Mouse (Mus musculus): ENCODE data around the gene Itpripl2. TPM values are rescaled to one million over a fixed set of nuclear protein-coding genes. Genes with fewer than 3 reads are reported as not detected.
A peak's percentile ranks its signal among the peaks of the same experiment; 100 is the strongest.

Gene Itpripl2
- total RNA-seq, 2 experiments from 2014 or later, result 17.3 to 18.7 TPM

DNA sequence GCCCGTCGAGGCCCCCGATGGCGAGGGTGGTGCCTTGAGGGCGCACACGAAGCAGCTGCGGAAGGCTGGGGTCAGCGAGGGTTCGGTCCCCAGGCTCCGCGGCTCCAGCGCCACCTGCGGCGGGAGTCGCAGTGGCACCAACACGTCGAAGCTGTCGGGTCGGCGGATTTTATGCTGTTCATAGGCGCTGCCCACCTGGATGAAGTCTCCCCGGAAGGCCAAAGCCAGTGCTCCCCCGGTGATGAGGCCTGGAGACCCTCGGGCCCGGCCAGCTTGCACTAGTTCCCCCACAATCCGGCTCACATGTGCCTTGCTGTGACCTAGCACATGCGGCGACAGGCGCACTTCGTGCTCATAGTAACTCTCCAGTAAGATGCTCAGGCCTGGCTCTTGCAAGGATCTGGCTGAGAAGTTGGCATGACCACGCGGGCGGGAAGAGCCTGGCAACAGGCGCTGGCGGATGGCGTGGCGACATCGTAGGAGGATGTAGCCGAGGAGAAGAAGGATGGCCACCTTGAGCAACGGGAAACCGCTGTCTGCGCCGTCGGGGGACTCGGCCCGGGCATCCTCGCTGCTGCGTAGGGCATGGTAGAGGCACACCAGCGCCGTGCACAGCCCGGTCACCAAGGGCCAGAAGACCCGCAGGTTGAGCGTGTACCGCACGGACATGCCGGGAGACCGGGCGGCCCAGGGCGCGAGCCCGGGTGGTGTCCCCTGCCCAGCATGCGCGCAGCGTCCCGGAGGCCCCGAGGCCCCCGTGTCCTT lies 927 bp downstream of the Itpripl2 start:
- intact Hi-C loops (cut with DNase I; ENCODE audit: low total_unique reads), result no loop called here
- peak; percentile 40 for DNase-seq

DNA sequence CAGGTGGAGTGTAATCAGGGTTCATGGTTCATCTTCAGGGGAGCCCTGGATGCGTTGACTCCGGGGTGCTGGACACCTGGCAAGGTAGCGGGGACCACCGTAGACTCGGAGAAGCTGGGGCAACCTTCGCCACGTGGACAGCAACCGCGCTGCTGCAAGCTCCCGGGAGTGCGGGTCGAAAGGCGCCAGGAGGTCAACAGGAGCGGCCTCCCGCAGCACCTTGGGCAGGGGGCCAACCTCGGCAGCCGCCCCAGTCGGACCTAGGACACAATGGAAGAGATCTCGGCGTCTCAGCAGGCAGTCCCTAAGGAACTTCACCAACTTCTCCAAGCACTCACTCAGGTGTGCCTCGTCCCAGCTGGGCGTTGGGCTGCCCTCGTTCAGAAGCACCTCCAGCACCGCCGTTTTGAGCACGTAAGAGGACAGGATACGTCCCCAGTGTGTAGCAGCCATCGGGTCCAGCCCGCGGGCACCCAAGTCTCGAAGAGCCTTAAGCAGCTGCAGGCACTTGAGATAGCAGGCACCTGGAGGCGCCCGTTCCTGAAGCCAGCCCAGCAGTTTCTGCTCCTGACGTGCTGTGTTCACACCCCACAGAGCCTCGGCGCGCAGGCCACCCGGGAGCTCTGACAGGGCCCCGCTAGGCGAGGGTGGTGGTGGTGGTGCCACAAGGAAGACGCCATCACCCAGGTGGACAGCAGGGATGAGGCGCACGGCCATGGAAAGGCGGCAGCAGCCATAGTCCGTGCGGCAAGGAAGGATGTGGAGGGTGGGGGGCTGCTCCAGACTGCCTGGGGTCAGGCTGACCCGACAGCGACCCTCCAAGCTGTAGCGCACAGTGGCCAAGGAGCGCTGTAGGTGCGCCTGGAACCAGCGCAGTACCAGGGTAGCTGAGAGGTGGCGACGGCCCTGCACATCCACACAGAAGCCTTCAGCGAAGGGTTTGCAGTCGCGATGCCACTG lies 1.8 kb downstream of the Itpripl2 start:
- peak; percentile 38 for DNase-seq
- intact Hi-C loops (cut with DNase I; ENCODE audit: low total_unique reads), result no loop called here

DNA sequence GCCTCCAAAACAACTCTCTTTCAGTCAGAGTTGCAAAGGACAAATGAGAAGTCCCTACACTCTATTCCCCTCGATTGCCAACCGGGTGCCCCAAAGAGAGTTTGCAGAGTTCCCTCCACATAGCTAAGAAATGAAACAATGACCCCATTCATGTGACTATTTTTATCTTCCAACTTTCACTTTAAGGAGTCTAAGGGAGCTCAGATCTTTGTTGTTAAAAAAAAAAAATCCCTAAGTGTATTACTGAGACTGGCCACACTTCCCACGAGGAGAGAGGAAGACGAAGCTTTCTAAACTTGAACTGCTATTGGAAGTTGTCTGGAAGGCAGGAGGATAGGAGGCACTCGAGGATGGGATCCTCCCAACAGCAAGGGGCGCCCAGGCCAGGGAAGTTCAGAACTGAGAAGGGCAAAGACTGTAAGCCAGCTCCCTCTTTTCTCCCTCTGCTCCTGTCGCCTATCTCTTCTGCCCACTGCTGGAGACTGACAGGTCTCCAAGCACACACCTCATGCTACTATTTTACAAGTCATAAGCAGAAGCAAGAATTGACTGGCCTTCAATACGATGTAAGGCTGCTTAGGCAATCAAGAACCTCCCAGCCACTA lies 3.6 kb downstream of the Itpripl2 start:
- no peak for DNase-seq
- intact Hi-C loops (cut with DNase I; ENCODE audit: low total_unique reads), result no loop called here

DNA sequence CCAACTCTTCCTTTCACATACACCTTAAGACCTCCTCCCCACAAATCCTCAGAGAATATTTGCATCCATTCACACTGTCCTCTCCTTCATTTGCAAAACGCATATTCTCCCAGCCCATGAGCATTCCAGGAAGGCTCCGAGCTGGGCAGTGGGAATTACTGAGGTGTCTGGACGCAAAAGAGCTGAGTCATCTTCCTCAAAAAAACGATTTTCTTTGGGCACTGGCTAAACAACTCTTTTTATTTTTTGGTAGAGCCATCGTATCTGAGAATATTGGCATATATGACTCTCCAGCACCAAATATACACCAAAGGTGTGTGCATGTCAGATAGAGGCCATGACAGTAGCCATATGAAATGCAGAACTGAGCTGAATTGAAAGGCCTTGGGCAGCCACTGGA lies 4.9 kb downstream of the Itpripl2 start:
- DNase-seq, result no peak
- intact Hi-C loops (cut with DNase I; ENCODE audit: low total_unique reads), result no loop called here

DNA sequence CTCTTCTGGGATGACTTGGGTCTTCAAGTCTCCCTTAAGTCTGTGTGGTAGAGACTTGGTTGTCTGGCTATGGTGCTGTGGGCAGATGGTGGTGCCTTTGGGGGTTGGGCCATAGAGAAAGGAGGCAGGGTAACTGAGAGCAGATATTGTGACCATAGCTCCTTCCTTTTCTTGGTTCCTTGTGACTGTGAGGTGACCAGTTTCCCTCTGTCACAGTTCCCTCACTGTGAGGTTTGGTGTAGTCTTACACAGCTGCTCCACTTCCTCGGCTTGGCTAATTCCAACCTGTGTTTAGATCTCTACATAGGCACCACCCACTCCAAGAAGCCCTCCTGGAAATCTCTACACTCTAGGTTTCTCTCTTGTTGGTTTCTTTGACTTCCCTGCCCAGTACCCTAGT lies 7.8 kb downstream of the Itpripl2 start:
- intact Hi-C loops (cut with DNase I; ENCODE audit: low total_unique reads), result no loop called here
- DNase-seq, result no peak

DNA sequence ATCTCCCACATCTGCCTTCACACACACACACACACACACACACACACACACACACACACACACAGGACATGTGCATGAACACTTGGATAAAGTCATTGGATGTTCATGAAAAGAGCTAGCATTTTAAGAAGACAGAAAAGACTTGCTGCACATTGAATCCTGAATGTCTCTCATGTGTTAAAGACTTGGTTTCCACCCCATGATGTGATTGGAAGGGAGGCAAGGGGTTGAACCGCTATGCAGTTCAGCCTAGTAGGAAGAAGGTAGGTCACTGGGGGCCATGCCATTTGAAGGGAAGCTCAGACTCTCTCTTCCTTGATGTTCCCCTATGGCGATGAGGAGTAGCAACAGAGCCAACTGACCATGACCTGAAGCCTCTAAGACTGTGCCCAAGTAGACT lies 9.8 kb downstream of the Itpripl2 start:
- intact Hi-C loops (cut with DNase I; ENCODE audit: low total_unique reads), result no loop called here
- no peak for DNase-seq

DNA sequence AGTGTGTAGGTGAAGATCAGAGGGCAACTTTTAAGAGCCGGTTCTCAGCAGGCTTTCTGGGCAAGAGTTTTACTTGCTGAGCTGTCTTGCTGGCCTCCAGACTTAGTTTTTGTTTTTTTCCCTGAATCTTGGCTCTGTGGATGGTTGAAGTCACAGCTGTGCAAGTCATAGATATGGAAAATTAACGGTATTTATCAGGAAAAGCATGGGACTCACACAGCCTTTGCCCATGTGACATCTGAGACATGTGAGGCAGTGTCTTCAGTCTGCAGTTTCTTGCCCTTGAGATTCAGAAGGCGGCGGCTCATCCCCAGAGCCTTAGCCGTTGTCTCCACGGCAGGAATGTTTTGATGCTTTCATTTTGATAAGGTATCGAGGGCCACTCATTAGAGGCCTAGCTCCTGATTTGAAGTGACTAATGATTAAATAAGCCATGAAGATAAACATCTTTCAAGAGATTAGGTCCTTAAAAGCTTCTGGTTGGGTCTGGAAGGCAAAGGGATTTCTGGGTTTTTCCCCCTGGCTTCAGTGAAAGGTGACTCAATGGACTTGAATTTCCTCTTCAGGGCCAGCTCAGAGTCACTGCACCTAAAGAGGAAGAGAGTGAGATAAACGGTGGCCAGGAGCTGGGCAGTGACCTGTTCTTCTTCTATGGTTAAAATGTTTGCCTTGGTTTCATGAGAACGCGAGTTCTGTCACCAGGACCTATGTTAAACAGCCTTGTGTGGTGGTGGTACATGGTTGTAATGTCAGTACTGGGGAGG lies 10.5 kb downstream of the Itpripl2 start:
- DNase-seq, result no peak
- intact Hi-C loops (cut with DNase I; ENCODE audit: low total_unique reads), result no loop called here

DNA sequence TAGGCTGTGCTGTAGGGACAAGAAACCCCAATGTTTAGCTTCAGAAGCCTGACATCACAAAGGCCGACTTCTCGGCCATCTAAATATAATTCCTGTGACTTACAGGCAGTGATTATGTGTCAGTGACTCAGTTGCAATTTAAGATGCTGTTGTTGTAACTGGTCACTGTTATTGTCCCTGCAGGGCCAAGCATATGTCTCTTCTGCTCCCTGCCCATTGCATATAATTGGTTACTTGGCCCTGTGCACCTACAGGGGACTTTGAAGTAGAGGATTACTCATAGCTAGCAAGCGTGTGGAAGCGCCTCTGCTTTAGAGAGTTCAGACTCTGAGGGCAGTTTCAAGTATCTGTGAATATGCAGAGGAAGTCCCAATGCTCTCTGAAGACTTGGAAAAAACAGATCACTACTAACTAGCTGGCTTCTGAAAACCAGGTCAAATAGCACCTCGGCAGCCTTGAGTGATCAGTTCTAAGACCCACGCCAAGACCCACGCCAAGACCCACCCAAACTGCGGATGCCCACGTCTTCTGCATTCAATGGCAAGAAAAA lies 11.5 kb downstream of the Itpripl2 start:
- DNase-seq, result no peak
- intact Hi-C loops (cut with DNase I; ENCODE audit: low total_unique reads), result no loop called here

DNA sequence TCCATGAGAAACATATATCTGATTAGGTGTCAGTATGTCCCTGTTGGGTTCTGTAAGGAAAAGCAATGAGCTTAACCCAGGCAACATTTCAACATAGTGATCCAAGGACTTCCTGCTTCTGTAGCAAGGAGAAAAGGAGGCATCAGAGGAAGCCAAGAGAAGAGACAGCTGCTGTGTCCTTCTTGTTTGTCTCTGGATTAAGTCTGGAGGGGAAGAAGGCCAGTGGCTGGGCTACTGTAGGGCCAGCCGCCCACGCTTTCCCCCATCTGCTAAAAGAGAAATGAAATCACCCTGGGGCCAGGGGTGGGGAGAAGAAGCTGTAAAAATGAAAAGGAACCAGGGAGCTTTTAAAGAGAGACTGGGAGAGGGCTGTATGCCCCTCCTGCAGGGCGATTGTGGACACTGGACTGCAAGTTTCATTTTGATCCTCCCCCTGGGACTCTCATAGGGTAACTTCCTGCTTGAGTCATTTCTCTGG lies 12.9 kb downstream of the Itpripl2 start:
- DNase-seq, result peak; percentile 77
- intact Hi-C loops (cut with DNase I; ENCODE audit: low total_unique reads), result no loop called here

DNA sequence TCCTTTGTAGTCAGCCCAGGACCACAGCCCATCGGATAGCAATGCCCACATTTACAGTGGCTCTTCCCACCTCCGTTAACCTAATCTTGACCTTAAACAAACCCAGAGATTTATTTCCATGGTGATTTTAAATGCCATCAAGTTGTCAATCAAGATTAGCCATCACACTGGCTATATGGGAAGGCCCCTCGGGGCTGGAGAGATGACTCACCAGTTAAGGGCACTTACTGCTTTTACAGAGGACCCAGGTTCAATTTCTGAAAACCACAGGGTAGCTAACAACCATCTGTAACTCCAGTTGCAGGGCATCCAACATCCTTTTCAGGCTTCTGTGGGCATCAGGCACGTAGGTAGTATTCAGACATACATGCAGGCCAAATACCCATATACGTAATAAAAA lies 15.3 kb downstream of the Itpripl2 start:
- DNase-seq, result no peak
- intact Hi-C loops (cut with DNase I; ENCODE audit: low total_unique reads), result no loop called here

DNA sequence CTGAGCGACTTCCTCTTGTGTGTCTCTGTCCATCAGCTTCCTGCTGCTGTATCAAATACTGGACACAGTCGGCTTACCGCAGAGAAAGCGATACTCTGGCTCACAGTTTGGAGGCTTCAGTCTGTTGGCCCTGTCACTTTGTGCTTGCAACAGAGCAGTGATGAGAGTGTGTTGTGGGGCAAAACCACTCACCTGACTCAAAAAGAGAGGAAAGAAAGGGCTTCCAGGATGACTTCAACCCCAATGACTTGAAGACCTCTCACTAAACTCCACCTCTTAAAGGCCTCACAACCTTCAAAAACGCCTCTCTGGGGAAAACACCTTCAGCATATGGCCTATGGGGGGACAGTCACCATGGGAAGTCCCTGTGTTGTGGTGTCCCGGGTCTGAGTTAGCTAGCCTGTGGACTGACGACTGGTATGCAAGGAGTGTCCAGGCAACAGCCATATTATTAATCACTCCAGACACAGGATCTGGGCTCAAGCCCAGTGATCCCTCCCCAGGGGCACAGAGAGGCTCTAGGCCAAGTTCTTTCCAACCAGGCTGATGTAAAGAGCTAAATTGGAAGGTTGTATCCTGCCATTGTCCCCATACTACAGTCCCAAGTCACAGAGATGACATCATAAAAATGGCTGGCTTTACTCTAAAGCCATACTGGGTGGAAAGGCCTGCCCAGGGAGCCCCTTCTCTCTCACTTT lies 16.6 kb downstream of the Itpripl2 start:
- intact Hi-C loops (cut with DNase I; ENCODE audit: low total_unique reads), result no loop called here
- peak; percentile 49 for DNase-seq

DNA sequence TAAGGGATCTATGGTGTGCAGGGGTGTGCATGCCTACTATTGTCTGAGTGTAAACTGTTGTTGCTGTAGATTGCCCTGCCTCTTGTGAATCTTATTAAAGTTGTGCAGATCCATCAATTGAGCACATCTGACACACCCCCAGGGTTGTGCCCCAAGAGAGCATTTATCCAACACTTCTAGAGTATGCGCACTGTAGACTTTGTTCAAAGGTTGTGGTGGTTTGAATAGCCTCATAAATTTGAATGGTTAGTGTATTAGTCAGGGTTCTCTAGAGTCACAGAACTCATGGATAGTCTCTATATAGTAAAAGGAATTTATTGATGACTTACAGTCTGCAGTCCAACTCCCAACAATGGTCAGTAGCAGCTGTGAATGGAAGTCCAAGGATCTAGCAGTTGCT lies 18.9 kb downstream of the Itpripl2 start:
- no peak for DNase-seq
- intact Hi-C loops (cut with DNase I; ENCODE audit: low total_unique reads), result no loop called here

DNA sequence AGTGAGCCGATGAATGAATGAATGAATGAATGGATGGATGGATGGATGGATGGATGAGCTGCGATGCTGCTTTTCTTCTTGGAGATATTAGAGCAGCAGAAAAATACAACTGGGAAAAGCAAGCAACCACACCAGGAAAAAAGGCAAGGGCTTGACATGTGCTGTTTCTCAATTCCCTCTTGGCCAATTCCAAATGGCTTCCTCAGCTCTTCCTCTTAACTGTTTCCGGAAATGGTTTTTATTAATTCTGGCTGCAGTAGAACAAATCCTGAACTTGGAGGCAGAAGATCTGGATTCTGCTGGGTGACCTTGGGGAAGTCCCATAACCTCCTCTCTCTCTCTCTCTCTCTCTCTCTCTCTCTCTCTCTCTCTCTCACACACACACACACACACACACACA lies 23.7 kb downstream of the Itpripl2 start:
- DNase-seq, result no peak
- intact Hi-C loops (cut with DNase I; ENCODE audit: low total_unique reads), result no loop called here

DNA sequence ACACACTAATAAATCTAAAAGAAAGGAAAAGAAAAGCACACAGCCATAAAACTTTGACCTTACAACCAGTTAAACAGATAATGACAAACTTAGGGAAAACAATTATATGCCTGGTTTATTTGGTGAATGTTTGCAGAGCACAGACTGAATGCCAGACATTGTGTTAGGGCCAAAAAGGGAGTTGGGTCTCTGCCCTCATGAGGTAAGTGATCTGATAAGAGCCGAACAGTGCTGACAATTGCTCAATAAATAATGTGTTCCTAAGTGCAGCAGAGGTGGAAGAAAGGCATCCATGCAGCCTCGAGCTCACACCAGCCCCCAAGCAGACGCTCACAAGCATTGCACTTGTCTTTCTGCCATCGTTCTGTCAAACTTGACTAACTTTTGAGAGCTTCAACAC lies 27.3 kb downstream of the Itpripl2 start:
- intact Hi-C loops (cut with DNase I; ENCODE audit: low total_unique reads), result no loop called here
- no peak for DNase-seq

DNA sequence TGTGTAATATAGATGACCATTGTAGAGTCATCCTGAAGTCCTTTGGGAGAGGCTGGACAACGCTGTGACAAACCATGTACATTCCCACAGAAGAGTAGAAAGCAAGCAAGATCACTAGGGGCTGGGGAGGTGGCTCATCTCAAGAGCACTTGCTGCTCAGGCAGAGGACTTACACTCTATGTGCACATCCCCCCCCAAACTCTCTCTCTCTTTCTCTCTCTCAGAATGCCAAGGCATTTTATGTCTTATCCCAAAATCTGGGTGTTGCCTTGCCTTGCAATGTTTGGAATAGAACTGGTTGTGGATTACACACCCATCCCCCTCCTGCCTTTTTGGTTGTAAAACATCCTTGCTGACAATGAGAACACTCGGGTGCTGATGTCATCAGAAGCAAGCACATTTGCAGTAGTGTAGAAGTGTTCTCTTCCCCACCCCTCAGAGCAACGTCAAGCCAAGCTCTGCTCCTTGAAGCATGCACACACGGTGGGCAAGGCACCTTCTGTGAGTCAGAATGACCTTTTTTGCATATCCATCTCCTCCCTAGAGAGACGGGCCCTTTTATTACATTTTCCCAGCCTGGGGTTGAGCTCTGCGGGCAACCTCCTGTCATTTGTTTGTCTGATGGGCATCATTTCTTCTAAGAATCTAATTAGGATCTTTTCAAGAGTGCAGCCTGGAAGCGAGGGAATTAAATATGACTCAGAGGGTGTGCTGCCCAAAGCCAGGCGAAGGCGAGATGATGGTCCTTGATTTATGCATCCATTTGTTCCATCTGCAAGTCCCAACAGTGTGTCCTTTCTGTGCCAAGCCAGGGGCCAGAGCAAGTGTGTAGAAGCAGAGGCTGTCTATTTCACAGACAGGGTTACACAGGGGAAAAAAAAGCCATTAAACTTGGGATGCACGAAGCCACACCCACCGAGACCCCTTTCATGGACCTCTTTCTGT lies 28.7 kb downstream of the Itpripl2 start:
- DNase-seq, result no peak
- intact Hi-C loops (cut with DNase I; ENCODE audit: low total_unique reads), result no loop called here

DNA sequence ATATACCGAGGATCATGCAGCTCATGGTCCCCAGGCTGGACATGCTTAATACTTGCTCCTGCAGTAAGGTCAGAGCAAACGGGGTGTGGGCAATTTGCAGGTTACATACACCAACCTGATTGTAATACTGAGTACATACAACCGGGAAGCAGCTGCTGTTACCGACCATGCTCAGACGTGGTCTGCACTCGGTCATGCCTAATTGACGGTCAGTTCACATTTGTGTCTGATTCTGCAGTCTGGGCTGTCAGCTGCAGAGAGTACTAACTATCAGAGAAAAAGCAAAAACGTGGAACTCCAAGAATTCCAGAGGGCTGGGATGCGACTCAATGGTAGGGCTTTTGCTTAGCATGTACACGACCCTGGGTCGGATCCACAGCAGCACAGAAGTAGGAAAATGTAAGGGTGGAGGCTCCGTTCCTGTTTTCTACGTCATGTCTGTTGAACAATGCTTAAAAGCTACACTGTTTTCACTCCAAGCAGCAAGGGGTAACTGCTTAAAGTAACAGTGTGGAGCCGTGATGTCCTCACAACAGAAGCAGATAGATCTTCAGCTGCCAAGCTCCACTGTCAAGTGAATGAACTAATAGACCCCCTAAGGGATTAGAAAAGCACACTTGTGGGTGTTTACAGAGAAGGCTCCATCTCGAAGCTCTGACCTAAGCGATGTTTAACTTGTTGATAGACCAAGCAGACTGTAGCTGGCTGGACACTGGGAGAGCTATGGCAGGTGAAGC lies 30.2 kb downstream of the Itpripl2 start:
- DNase-seq, result no peak
- intact Hi-C loops (cut with DNase I; ENCODE audit: low total_unique reads), result no loop called here

DNA sequence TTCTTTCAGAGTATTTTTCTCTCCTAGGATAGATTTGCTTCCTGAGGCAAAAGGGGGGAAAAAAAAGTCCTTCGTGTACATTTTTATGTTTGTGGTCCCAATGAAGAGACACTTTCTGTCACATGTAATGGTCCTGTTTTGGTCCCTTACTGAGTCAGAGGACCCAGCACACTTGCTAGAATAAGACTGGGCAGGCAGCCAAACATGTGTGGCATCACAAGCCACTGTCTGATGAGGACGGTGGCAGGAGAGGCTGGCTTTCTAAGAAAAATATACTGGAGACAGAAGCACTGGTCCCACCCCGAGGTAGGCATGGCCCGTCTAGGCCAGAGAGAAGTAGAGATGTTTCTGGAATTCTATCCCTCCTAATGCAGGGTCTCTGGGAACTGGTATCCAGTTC lies 38.1 kb downstream of the Itpripl2 start:
- intact Hi-C loops (cut with DNase I; ENCODE audit: low total_unique reads), result no loop called here
- no peak for DNase-seq
